ENCODE assay signal across 25 mouse cellular contexts in the genomic region with DNA sequence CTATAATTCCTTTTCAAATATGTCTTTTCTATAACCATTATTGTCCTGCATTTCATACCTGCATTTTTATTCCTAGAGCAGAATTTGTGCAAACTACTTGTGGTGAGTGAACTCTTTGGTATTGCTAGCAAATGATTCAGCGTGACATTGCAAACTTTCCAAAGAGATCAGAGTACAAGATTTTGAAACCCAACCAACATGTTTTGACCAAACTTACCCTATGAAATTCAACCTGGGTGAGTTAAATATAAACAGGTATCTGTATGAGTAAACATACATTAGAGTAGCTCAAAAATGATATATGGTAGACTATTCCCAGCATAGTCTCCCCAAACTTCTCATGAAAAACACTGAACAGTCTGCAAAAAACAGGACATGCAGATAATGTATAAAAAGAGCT.
"Had no signal": no experiment of that assay in that cellular context is flagged by ENCODE, and none has a peak within 500 bp of the region (broad histone marks: within the 10 kb centered on the region; RNA-seq: fewer than 3 reads in every experiment).

No protein-coding gene starts in this region.

- DNase-seq: gastrocnemius, adult 2 months; gastrocnemius, postnatal 10 days; gastrocnemius, postnatal 25 days; heart, adult 18-20 months; heart, postnatal 10 days; heart, postnatal 4 days; kidney, adult 18-20 months; kidney, postnatal 14 days; kidney, postnatal 4 days; liver, embryonic 13.5 days had no signal

- H3K4me2 ChIP-seq: heart, embryonic 12.5 days; hindbrain, embryonic 12.5 days; hindbrain, embryonic 14.5 days; intestine, embryonic 15.5 days; limb, embryonic 12.5 days; liver, embryonic 13.5 days; liver, embryonic 15.5 days had no signal

- H3K36me3 ChIP-seq: heart, embryonic 10.5 days; heart, embryonic 12.5 days; hindbrain, embryonic 10.5 days; hindbrain, embryonic 12.5 days; intestine, embryonic 15.5 days; limb, embryonic 10.5 days; limb, embryonic 12.5 days; liver, embryonic 13.5 days; liver, embryonic 15.5 days had no signal

- H3K4me1 ChIP-seq: heart, embryonic 10.5 days; heart, embryonic 12.5 days; hindbrain, embryonic 10.5 days; hindbrain, embryonic 12.5 days; intestine, embryonic 15.5 days; limb, embryonic 10.5 days; limb, embryonic 12.5 days; liver, embryonic 13.5 days; liver, embryonic 15.5 days had no signal

- ATAC-seq: hindbrain, embryonic 16.5 days; inflammation-experienced regulatory T-cells, adult 6 months; intestine, embryonic 15.5 days; intestine, postnatal 0 days had no signal

- H3K27me3 ChIP-seq: heart, embryonic 12.5 days; hindbrain, embryonic 12.5 days; intestine, embryonic 15.5 days; limb, embryonic 12.5 days; liver, embryonic 13.5 days; liver, embryonic 15.5 days had no signal

- H3K4me3 ChIP-seq: gastrocnemius, adult 2 months; heart, embryonic 10.5 days; heart, embryonic 12.5 days; hindbrain, embryonic 10.5 days; hindbrain, embryonic 12.5 days; intestine, embryonic 15.5 days; layer of hippocampus, adult 2 months; left cerebral cortex, adult 2 months; limb, embryonic 10.5 days; limb, embryonic 12.5 days; liver, embryonic 13.5 days; liver, embryonic 15.5 days had no signal

- H3K9me3 ChIP-seq: heart, embryonic 10.5 days; heart, embryonic 12.5 days; hindbrain, embryonic 10.5 days; hindbrain, embryonic 12.5 days; intestine, embryonic 15.5 days; limb, embryonic 10.5 days; limb, embryonic 12.5 days; liver, embryonic 13.5 days; liver, embryonic 15.5 days had no signal

- H3K27ac ChIP-seq: gastrocnemius, adult 2 months; heart, embryonic 10.5 days; hindbrain, embryonic 10.5 days; hindbrain, embryonic 12.5 days; hindbrain, embryonic 14.5 days; intestine, embryonic 15.5 days; kidney, postnatal 0 days; layer of hippocampus, adult 2 months; left cerebral cortex, adult 2 months; limb, embryonic 10.5 days; limb, embryonic 12.5 days; liver, embryonic 13.5 days; liver, embryonic 15.5 days had no signal

- H3K9ac ChIP-seq: heart, embryonic 12.5 days; hindbrain, embryonic 12.5 days; hindbrain, embryonic 14.5 days; intestine, embryonic 15.5 days; limb, embryonic 12.5 days; liver, embryonic 13.5 days; liver, embryonic 15.5 days had no signal
